Mouse (Mus musculus): ENCODE results near the gene Nr5a2. TPM values are rescaled to one million over a fixed set of nuclear protein-coding genes. Genes with fewer than 3 reads are reported as not detected.

Nr5a2 gene
- polyA plus RNA-seq, 1 experiment: not detected

DNA sequence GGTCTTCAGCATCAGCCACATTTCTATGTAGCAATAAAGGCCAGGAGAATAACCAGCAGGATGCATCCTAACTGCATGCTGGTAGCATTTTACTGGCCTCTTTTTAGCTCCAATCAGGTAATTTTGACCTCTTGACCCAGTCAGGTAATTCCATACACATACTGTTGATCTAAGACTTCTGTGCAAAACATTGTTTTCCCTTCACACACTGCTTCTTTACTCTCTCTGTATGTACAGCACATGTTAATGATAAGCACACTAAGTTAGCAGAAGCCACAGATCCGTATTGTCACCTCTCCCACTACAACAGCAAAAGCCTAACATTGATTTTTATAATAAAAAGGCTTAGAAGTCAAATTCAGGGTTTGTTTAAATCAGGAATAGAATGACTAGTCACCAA lies 21.0 kb downstream of the Nr5a2 start:
- H3K27ac ChIP-seq (ENCODE audit: insufficient read depth, low read length): no peak overlapping the region
- H3K4me3 ChIP-seq (ENCODE audit: insufficient read depth, low read length): no peak overlapping the region
- H3K4me1 ChIP-seq (ENCODE audit: control insufficient read depth, insufficient read depth, low read length): no peaks in the 10 kb centered on the region
- TF ChIP-seq POLR2A (IDR thresholded peaks at IDR 0.05; ENCODE audit: extremely low read depth, insufficient read depth, low read length) (no peak), CTCF (IDR thresholded peaks at IDR 0.05; ENCODE audit: extremely low read depth, insufficient read depth, low read length) (no peak)

DNA sequence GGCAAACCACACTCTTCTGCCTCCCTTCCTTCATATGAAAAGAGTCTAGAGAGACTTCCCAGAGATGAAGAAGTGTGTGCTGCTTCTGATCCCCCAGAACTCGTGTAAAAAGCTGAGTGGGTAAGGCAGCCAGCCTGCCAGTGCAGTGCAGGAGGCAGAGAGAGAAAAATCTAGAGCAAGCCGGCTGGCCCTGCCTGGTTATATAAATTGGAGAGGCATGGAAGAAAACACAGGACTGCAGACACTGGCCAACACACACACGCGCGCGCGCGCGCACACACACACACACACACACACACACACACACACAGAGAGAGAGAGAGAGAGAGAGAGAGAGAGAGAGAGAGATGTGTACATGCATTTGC lies 24.3 kb downstream of the Nr5a2 start:
- Histone ChIP-seq H3K4me3 (ENCODE audit: insufficient read depth, low read length) (no peak overlapping the region), H3K4me1 (ENCODE audit: control insufficient read depth, insufficient read depth, low read length) (no peaks in the 10 kb centered on the region), H3K27ac (ENCODE audit: insufficient read depth, low read length) (no peak overlapping the region)
- TF ChIP-seq POLR2A (IDR thresholded peaks at IDR 0.05; ENCODE audit: extremely low read depth, insufficient read depth, low read length): no peak
- TF ChIP-seq CTCF (IDR thresholded peaks at IDR 0.05; ENCODE audit: extremely low read depth, insufficient read depth, low read length): no peak

DNA sequence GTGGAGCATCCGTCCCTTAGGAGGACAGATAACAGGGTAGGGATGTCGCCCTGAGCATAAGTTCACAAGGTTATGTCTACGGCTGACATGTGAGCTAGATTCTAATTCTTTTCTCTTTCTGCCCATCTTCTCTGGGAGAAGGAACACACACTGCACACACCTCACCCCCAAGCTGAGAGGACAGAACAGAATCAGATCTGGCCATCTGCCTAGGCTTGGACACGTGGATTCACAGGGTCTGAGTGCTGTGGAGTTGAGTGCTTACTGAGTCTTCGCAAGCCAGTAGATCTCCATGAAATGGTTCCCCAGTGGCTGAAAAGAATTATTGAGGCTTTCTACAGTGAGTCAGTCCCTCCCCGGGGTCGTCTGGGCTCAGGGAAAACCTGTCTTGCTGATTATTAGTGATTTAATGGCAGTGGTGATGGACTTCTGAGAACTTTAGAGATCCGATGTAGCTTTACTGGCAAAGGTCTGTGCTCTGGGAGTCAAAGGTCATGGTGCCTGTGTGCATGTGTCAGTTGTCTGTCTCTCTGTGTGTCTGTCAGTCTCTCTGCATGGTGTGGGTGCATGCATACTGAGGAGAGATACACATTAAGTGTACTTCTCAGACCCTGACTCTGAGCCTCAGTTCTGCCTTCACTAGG lies 24.8 kb downstream of the Nr5a2 start:
- Histone ChIP-seq H3K27ac (ENCODE audit: insufficient read depth, low read length) (no peak overlapping the region), H3K4me1 (ENCODE audit: control insufficient read depth, insufficient read depth, low read length) (no peaks in the 10 kb centered on the region), H3K4me3 (ENCODE audit: insufficient read depth, low read length) (no peak overlapping the region)
- no peak for TF ChIP-seq CTCF (IDR thresholded peaks at IDR 0.05; ENCODE audit: extremely low read depth, insufficient read depth, low read length)
- no peak for TF ChIP-seq POLR2A (IDR thresholded peaks at IDR 0.05; ENCODE audit: extremely low read depth, insufficient read depth, low read length)

DNA sequence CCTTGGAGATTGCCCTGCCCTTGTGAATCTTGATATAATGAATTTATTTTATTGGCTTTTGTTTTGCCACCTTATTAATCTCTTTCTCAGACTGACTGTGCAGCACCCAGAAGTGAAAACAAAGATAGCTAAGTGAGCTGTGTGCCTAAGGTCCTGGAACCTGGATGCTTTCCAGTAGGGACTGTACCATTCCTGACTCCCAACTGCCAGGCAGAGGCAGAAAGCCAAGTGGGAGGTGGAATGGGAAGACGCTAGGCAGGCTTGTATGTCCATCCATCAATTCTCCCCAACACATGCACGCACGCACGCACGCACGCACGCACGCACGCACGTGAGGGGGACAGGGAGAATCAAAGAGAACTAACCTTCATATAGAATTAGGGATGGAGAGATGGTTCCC lies 26.2 kb downstream of the Nr5a2 start:
- Histone ChIP-seq H3K27ac (ENCODE audit: insufficient read depth, low read length) (no peak overlapping the region), H3K4me3 (ENCODE audit: insufficient read depth, low read length) (no peak overlapping the region), H3K4me1 (ENCODE audit: control insufficient read depth, insufficient read depth, low read length) (no peaks in the 10 kb centered on the region)
- TF ChIP-seq CTCF (IDR thresholded peaks at IDR 0.05; ENCODE audit: extremely low read depth, insufficient read depth, low read length) (no peak), POLR2A (IDR thresholded peaks at IDR 0.05; ENCODE audit: extremely low read depth, insufficient read depth, low read length) (no peak)

DNA sequence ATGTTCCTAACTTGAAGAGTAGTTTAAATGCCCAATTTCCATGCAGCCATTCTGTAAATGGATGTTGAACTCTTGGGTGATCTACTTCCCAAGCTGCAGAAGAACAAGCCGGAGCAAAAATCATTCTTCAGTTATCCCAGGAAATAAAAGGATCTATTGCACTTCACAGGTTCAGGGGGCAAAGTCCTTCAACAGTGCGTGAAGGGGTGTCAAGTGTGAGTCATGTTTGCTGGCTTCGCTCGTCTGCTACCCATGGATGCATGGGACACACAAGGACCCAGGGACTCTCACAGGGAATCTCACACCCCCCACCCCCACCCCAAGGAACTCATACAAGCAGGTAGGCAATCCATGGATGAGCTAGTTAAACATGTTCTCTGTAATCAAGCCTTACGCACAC lies 29.2 kb downstream of the Nr5a2 start:
- Histone ChIP-seq H3K4me3 (ENCODE audit: insufficient read depth, low read length) (no peak overlapping the region), H3K27ac (ENCODE audit: insufficient read depth, low read length) (no peak overlapping the region), H3K4me1 (ENCODE audit: control insufficient read depth, insufficient read depth, low read length) (no peaks in the 10 kb centered on the region)
- TF ChIP-seq CTCF (IDR thresholded peaks at IDR 0.05; ENCODE audit: extremely low read depth, insufficient read depth, low read length): no peak
- no peak for TF ChIP-seq POLR2A (IDR thresholded peaks at IDR 0.05; ENCODE audit: extremely low read depth, insufficient read depth, low read length)

DNA sequence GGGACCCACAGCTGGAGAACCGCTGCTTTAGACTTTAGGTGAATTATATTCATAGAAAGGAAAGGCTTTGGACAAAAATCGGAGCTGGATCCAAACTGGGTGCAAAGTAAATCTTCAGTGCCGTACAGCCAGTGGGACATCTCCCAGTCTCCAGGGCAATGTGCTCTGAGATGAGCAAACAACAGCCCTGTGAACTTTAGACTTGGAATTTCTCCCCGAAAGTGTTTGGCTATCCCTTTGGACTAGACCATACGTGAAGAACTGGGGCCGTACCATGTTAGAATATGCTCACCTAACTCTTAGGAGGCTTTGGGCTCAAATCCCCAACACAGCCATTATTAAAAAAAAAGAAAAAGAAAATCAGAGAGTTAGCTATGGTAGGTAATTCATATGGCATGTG lies 30.5 kb downstream of the Nr5a2 start:
- Histone ChIP-seq H3K4me1 (ENCODE audit: control insufficient read depth, insufficient read depth, low read length) (no peaks in the 10 kb centered on the region), H3K27ac (ENCODE audit: insufficient read depth, low read length) (no peak overlapping the region), H3K4me3 (ENCODE audit: insufficient read depth, low read length) (no peak overlapping the region)
- TF ChIP-seq POLR2A (IDR thresholded peaks at IDR 0.05; ENCODE audit: extremely low read depth, insufficient read depth, low read length): no peak
- TF ChIP-seq CTCF (IDR thresholded peaks at IDR 0.05; ENCODE audit: extremely low read depth, insufficient read depth, low read length): no peak

DNA sequence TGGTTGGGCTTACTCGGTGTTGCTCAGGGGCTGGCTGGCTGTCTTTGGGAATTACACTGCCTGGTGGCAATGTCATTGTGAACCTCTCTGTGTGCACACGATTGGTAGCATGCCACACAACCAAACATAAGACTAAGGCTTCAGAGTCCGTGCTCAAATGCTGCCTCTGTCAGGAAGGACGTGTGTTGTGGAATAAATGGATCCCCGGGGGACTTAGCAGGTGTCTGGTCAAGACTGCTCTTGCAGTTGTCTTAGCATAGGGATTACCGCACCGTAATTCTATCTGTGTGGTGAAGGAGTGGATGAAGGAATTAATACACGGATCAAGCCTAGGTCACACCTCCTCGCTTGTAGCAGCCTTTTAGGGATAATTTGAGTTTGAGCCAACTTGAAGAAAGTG lies 32.8 kb downstream of the Nr5a2 start:
- Histone ChIP-seq H3K4me1 (ENCODE audit: control insufficient read depth, insufficient read depth, low read length) (no peaks in the 10 kb centered on the region), H3K27ac (ENCODE audit: insufficient read depth, low read length) (no peak overlapping the region), H3K4me3 (ENCODE audit: insufficient read depth, low read length) (no peak overlapping the region)
- TF ChIP-seq CTCF (IDR thresholded peaks at IDR 0.05; ENCODE audit: extremely low read depth, insufficient read depth, low read length) (no peak), POLR2A (IDR thresholded peaks at IDR 0.05; ENCODE audit: extremely low read depth, insufficient read depth, low read length) (no peak)

DNA sequence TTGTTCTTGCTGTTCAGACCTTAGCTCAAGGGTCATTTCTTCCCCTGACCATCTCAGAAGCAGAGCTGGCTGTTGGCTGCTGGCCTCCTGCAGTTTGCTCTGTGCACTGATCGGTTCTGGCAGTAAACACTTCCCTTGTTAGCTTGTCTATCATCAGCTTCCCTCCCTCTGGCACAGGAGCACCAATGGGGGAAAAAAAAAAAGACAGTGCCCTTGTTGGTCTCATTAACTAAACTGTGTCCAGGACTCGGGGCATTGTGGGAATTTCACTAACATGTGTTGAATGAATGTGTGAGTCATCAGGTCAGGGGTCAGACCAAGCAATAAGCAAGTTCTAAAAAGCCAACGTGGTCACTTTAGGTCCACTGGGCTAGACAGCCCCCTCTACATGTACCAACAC lies 34.2 kb downstream of the Nr5a2 start:
- H3K4me1 ChIP-seq (ENCODE audit: control insufficient read depth, insufficient read depth, low read length): no peaks in the 10 kb centered on the region
- TF ChIP-seq POLR2A (IDR thresholded peaks at IDR 0.05; ENCODE audit: extremely low read depth, insufficient read depth, low read length): no peak
- no peak for TF ChIP-seq CTCF (IDR thresholded peaks at IDR 0.05; ENCODE audit: extremely low read depth, insufficient read depth, low read length)
- H3K4me3 ChIP-seq (ENCODE audit: insufficient read depth, low read length): no peak overlapping the region
- no peak overlapping the region for H3K27ac ChIP-seq (ENCODE audit: insufficient read depth, low read length)

DNA sequence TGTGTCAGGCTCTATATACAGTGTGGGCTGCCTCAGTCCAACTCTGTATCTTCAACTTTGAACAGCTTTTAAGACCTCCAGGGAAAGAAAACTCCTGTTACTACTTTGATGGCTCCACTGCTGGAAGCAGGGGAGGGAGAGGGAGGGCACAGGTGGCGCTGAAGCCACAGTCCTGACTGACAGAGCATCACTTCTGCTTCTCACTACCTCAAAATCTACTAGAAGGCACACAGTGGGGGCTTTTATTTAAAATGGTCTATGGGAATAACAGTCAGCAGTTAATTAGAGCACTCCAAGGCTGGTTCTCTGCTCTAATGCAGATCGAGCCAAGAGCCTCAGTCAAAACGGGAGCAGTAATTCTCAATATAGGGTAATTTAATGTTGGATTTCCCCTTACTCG lies 40.2 kb downstream of the Nr5a2 start:
- Histone ChIP-seq H3K4me3 (ENCODE audit: insufficient read depth, low read length) (no peak overlapping the region), H3K27ac (ENCODE audit: insufficient read depth, low read length) (no peak overlapping the region), H3K4me1 (ENCODE audit: control insufficient read depth, insufficient read depth, low read length) (no peaks in the 10 kb centered on the region)
- TF ChIP-seq CTCF (IDR thresholded peaks at IDR 0.05; ENCODE audit: extremely low read depth, insufficient read depth, low read length) (no peak), POLR2A (IDR thresholded peaks at IDR 0.05; ENCODE audit: extremely low read depth, insufficient read depth, low read length) (no peak)

DNA sequence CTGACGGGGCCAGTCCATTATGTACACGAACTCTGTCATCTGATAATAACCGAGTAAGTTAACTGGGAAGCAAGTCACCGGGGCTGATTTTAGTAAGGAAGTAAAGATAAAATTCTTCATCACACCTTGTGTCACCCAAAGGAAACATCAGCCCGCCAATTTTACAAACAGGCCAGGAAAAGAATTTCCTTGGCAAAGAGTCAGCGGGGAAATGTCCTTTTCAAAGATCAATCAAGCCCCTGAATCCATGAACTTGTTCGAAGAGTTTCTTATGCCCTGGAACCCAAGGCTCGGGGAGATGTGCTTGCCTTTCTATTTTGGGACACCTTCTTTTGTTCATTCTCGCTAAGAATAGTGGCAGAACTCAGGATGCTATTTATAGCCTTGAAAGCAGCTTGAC lies 41.5 kb downstream of the Nr5a2 start:
- Histone ChIP-seq H3K27ac (ENCODE audit: insufficient read depth, low read length) (no peak overlapping the region), H3K4me1 (ENCODE audit: control insufficient read depth, insufficient read depth, low read length) (no peaks in the 10 kb centered on the region), H3K4me3 (ENCODE audit: insufficient read depth, low read length) (no peak overlapping the region)
- TF ChIP-seq POLR2A (IDR thresholded peaks at IDR 0.05; ENCODE audit: extremely low read depth, insufficient read depth, low read length): no peak
- TF ChIP-seq CTCF (IDR thresholded peaks at IDR 0.05; ENCODE audit: extremely low read depth, insufficient read depth, low read length): no peak
